Mouse (Mus musculus) lung, embryonic 16.5 days (tissue): ENCODE data around the gene Zfp146. TPM values are rescaled to one million over a fixed set of nuclear protein-coding genes. Genes with fewer than 3 reads are reported as not detected.
"Not testable (repeated sequence)": the region's sequence is repeated elsewhere in the genome, so short reads cannot be mapped to it uniquely, and the experiment has no call there.

ENCODE experiments used
- ATAC-seq: fragments of 200-750 bp; cut with Nextera tagmentation; 2 replicates; pipeline ENCODE4 v1.8.0; 2017; ENCODE audit warnings: low read depth, mild to moderate bottlenecking, moderate library complexity
- H3K27ac ChIP-seq: fragments of 300-500 bp; sonication (generic); 2 replicates; pipeline ENCODE4 v1.5.1; 2014; ENCODE audit warnings: mild to moderate bottlenecking, control low read depth, low read length
- H3K27me3 ChIP-seq: fragments of 300-500 bp; sonication (generic); 2 replicates; pipeline ENCODE4 v1.6.1; 2014; ENCODE audit warnings: low read depth, low read length, mixed read lengths; ENCODE audit not compliant: control insufficient read depth, insufficient read depth
- H3K36me3 ChIP-seq: fragments of 300-500 bp; sonication (generic); 2 replicates; pipeline ENCODE4 v1.6.1; 2014; ENCODE audit warnings: low read length; ENCODE audit not compliant: control insufficient read depth, insufficient read depth
- H3K4me1 ChIP-seq: fragments of 300-500 bp; sonication (generic); replicated peaks from 2 replicates; pipeline ENCODE4 v1.6.1; 2014; ENCODE audit warnings: low read length, mixed read lengths; ENCODE audit not compliant: control insufficient read depth, insufficient read depth
- H3K4me2 ChIP-seq: fragments of 300-500 bp; sonication (generic); 2 replicates; pipeline ENCODE4 v1.6.1; 2014; ENCODE audit warnings: low read depth, low read length, control low read depth
- H3K4me3 ChIP-seq: fragments of 300-500 bp; sonication (generic); 2 replicates; pipeline ENCODE4 v1.5.1; 2014; ENCODE audit warnings: mild to moderate bottlenecking, low read length, control low read depth
- H3K9ac ChIP-seq: fragments of 300-500 bp; sonication (generic); 2 replicates; pipeline ENCODE4 v1.6.1; 2014; ENCODE audit warnings: low read length, control low read depth
- H3K9me3 ChIP-seq: fragments of 300-500 bp; sonication (generic); 2 replicates; pipeline ENCODE4 v1.6.1; 2016; ENCODE audit warnings: low read length; ENCODE audit not compliant: control insufficient read depth
- WGBS: fragments of 180-500 bp; shearing (Covaris S2); extraction: QIAGEN DNeasy Blood & Tissue Kit; methylation state at CpG from one replicate; pipeline ENCODE4 v1.1.7; 2014; 5-methylcytosine and 5-hydroxymethylcytosine counted together
- polyA plus RNA-seq: library from polyadenylated mRNA; unstranded; fragments of >200 nt; fragmentation: Nextera tagmentation; extraction: Ambion mirVana; gene quantifications from 2 replicates; pipeline ENCODE4 v1.2.1, GENCODE M21; 2015

The Zfp146 gene
- polyA plus RNA-seq, 1 experiment from 2014 or later, result 13.7 TPM

DNA sequence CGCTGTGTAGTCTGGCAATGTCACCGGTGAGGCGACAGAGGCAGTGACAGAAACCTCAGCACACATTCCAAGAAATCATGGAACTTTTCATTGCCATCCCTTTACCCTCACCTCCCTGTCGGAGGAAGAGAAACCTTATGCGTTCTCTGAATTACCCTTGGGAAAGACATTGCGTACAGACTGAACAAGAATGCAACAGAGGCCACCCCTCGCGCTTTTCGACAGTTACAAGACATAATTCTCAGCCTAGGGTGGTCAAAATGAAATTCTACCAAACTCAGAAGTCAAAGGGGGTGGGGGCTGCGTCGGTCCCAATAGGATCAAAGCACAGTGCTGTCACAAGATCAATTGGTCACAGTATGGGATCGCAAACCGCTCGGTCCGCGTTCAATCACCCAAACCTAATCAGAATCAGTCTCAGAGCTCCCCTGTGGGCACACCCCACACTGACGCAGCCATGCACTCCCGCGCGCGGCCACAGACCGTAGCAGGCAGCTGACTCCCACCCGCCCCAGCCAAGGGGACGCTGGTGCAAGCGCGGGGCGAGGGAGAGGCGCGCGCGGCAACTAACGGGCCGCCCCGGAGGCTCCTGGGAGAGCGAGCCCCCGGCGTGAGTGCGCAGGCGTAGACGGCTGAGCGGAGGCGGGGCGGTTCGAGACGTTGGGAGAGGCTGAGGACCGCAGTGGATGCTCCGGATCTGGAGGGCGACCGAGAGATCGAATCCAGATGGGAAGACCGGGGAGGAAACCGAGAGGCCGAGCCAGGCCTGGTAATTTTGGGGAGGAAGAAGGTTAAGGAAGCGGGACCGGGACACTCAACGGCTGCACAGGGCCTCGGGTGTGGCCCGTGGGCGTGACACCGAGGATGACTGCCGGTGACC lies 48.0 kb downstream of the Zfp146 start, which contains the start of gene Zfp382:
Gene Zfp382 (plus strand): TSS at position 635 of the 880 bp plus-strand sequence.
- peak; percentile 98 for ATAC-seq
- under 1% methylated on average over 61 of the region's 61 CpGs for WGBS
- Histone ChIP-seq H3K4me1 (peaks cover 6% of the 10 kb centered on the region), H3K36me3 (no peaks in the 10 kb centered on the region), H3K27me3 (no peaks in the 10 kb centered on the region), H3K4me2 (peak within 1 kb of the TSS; percentile 72), H3K4me3 (peak within 1 kb of the TSS; percentile 68), H3K9me3 (no peaks in the 10 kb centered on the region), H3K9ac (peak within 1 kb of the TSS; percentile 74), H3K27ac (peak within 1 kb of the TSS; percentile 43)

DNA sequence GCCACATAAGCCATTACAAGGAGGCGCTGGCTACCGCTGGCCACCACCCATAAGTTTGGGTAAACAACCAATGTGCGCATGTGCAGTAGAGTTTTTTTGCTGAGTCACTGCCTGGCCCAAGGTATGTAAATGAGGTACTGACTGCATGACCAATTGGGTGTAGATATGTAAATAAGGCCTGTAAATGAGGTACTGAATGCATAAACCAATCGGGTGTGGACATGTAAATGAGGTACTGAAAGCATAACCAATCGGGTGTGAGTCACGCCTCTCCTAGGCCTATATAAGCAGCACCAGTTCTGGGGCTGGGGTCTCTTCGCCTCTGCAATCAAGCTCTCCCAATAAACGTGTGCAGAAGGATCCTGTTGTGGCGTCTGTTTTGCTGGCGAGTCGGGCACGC lies 51.6 kb downstream of the Zfp146 start:
- not testable (repeated sequence) for H3K4me3 ChIP-seq, H3K4me1 ChIP-seq, H3K27me3 ChIP-seq, H3K9ac ChIP-seq, H3K27ac ChIP-seq, H3K4me2 ChIP-seq, ATAC-seq, H3K9me3 ChIP-seq, H3K36me3 ChIP-seq
- WGBS, result 89% methylated on average over 12 of the region's 12 CpGs

DNA sequence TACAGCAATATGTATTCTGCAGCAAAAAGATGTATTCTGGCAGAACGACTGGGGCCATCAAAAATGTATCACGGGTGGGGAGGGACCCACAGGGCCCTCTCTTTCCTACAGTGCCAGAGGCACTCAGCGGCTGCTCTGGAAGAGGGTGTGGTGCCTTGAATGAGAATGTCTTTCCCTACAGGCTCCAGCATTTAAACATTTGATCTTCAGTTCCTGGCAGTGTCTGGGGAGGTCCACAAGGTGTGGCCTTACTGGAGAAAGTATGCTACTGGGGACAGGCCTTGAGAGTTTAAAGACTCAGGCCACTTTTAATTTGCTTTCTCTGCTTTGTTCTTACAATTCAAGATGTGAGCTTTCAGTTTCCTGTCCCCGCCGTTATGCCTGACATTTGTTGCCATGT lies 53.5 kb downstream of the Zfp146 start:
- no peak overlapping the region for H3K4me3 ChIP-seq
- WGBS, result 86% methylated on average over 5 of the region's 5 CpGs
- no peak for ATAC-seq
- no peaks in the 10 kb centered on the region for H3K36me3 ChIP-seq
- H3K4me1 ChIP-seq, result no peaks in the 10 kb centered on the region
- H3K4me2 ChIP-seq, result no peak overlapping the region
- H3K27me3 ChIP-seq, result no peaks in the 10 kb centered on the region
- no peak overlapping the region for H3K27ac ChIP-seq
- H3K9me3 ChIP-seq, result peaks cover 7% of the 10 kb centered on the region; the same call in 1 of the 2 replicates
- H3K9ac ChIP-seq, result no peak overlapping the region

Other genes starting within 250 kb of the Zfp146 start
- gene Zfp74, start 215.7 kb downstream of the Zfp146 start, polyA plus RNA-seq, result 9.5 and 9.9 TPM in 2 replicates
- gene Zfp568, start 185.8 kb downstream of the Zfp146 start, polyA plus RNA-seq, result 12.3 and 13.8 TPM in 2 replicates
- gene Zfp14, start 118.4 kb downstream of the Zfp146 start, polyA plus RNA-seq, result 3.7 and 4.3 TPM in 2 replicates
- gene Zfp82, start 96.8 kb downstream of the Zfp146 start, polyA plus RNA-seq, result 4.7 and 5.0 TPM in 2 replicates
- 1.2 and 1.5 TPM in 2 replicates for gene Gm26920, start 79.3 kb downstream of the Zfp146 start, polyA plus RNA-seq
- gene Zfp566, start 79.2 kb downstream of the Zfp146 start, polyA plus RNA-seq, result 6.9 and 7.6 TPM in 2 replicates
- 115 and 117 TPM in 2 replicates for gene Zfp260, start 75.0 kb downstream of the Zfp146 start, polyA plus RNA-seq
- gene Zfp382, start 47.8 kb downstream of the Zfp146 start, polyA plus RNA-seq, result 11.6 and 14.3 TPM in 2 replicates
- 17.1 and 20.2 TPM in 2 replicates for gene Cox7a1, start 14.4 kb upstream of the Zfp146 start, polyA plus RNA-seq
- 91.2 and 99.5 TPM in 2 replicates for gene Capns1, start 29.1 kb upstream of the Zfp146 start, polyA plus RNA-seq
- 146 and 152 TPM in 2 replicates for gene Polr2i, start 62.2 kb upstream of the Zfp146 start, polyA plus RNA-seq
- gene Tbcb, start 62.5 kb upstream of the Zfp146 start, polyA plus RNA-seq, result 156 and 161 TPM in 2 replicates
- gene Ovol3, start 66.0 kb upstream of the Zfp146 start, polyA plus RNA-seq, result 0.30 TPM in 1 of 2 replicates, not detected in the other
- gene Thap8, start 110.3 kb upstream of the Zfp146 start, polyA plus RNA-seq, result 0.48 and 0.83 TPM in 2 replicates
- 11.8 and 12.2 TPM in 2 replicates for gene Wdr62, start 110.7 kb upstream of the Zfp146 start, polyA plus RNA-seq
- 15.9 and 20.7 TPM in 2 replicates for gene Clip3, start 122.0 kb upstream of the Zfp146 start, polyA plus RNA-seq
- gene Alkbh6, start 139.0 kb upstream of the Zfp146 start, polyA plus RNA-seq, result 82.1 and 84.4 TPM in 2 replicates
- gene Syne4, start 145.1 kb upstream of the Zfp146 start, polyA plus RNA-seq, result 32.5 and 33.6 TPM in 2 replicates
- gene E130208F15Rik, start 152.0 kb upstream of the Zfp146 start, polyA plus RNA-seq, result 0.38 TPM in 1 of 2 replicates, not detected in the other
- 14.5 and 15.8 TPM in 2 replicates for gene Sdhaf1, start 154.1 kb upstream of the Zfp146 start, polyA plus RNA-seq
- gene Lrfn3, start 193.0 kb upstream of the Zfp146 start, polyA plus RNA-seq, result 3.5 and 3.9 TPM in 2 replicates
- gene Tyrobp, start 244.0 kb upstream of the Zfp146 start, polyA plus RNA-seq, result 53.5 and 63.9 TPM in 2 replicates